Mouse (Mus musculus) hindbrain, embryonic 14.5 days (tissue): ENCODE measurements around the gene Tmem102. TPM values are rescaled to one million over a fixed set of nuclear protein-coding genes. Genes with fewer than 3 reads are reported as not detected.

Source experiments
- ATAC-seq: fragments of 200-750 bp; cut with Nextera tagmentation; 2 replicates; pipeline ENCODE4 v1.8.0; 2017; ENCODE audit warnings: moderate number of reproducible peaks, mild to moderate bottlenecking, moderate TSS enrichment, moderate library complexity; ENCODE audit not compliant: low FRiP score
- DNase-seq: peaks from one replicate; pipeline ENCODE4 v3.0.0-alpha.2; 2015; ENCODE audit warnings: low spot score
- H3K27ac ChIP-seq: fragments of 300-500 bp; sonication (generic); 2 replicates; pipeline ENCODE4 v1.5.1; 2014; ENCODE audit warnings: mild to moderate bottlenecking, moderate library complexity
- H3K27me3 ChIP-seq: fragments of 300-500 bp; sonication (generic); 2 replicates; pipeline ENCODE4 v1.6.1; 2014; ENCODE audit warnings: mild to moderate bottlenecking, low read length, mixed read lengths; ENCODE audit not compliant: control insufficient read depth, insufficient read depth
- H3K36me3 ChIP-seq: fragments of 300-500 bp; sonication (generic); replicated peaks from 2 replicates; pipeline ENCODE4 v1.6.1; 2014; ENCODE audit not compliant: control insufficient read depth, insufficient read depth
- H3K4me1 ChIP-seq: fragments of 300-500 bp; sonication (generic); replicated peaks from 2 replicates; pipeline ENCODE4 v1.6.1; 2014; ENCODE audit warnings: antibody characterized with exemption, low read length, mixed read lengths; ENCODE audit not compliant: control insufficient read depth, insufficient read depth
- H3K4me2 ChIP-seq: fragments of 300-500 bp; sonication (generic); replicated peaks from 2 replicates; pipeline ENCODE4 v1.6.1; 2014; ENCODE audit warnings: mild to moderate bottlenecking, moderate library complexity
- H3K4me3 ChIP-seq: fragments of 300-500 bp; sonication (generic); replicated peaks from 2 replicates; pipeline ENCODE4 v1.5.1; 2014; ENCODE audit warnings: mild to moderate bottlenecking, low read length
- H3K9ac ChIP-seq: fragments of 300-500 bp; sonication (generic); 2 replicates; pipeline ENCODE4 v1.6.1; 2014
- H3K9me3 ChIP-seq: fragments of 300-500 bp; sonication (generic); 2 replicates; pipeline ENCODE4 v1.6.1; 2016; ENCODE audit warnings: low read length; ENCODE audit not compliant: control insufficient read depth
- WGBS: fragments of 180-500 bp; shearing (Covaris S2); extraction: QIAGEN DNeasy Blood & Tissue Kit; methylation state at CpG from one replicate; pipeline ENCODE4 v1.1.7; 2014; 5-methylcytosine and 5-hydroxymethylcytosine counted together
- polyA plus RNA-seq: library from polyadenylated mRNA; unstranded; fragments of >200 nt; fragmentation: Nextera tagmentation; extraction: Ambion mirVana; gene quantifications from 2 replicates; pipeline ENCODE4 v1.2.1, GENCODE M21; 2014

Gene Tmem102
- polyA plus RNA-seq, 1 experiment from 2014 or later, result 1.9 TPM

GRCm38 (mm10) chr11:69806378-69806777, 954 bp upstream of the Tmem102 start:
- H3K9me3 ChIP-seq, result no peaks in the 10 kb centered on the region
- peaks cover 21% of the 10 kb centered on the region for H3K27me3 ChIP-seq
- no peak overlapping the region for H3K27ac ChIP-seq
- H3K9ac ChIP-seq, result no peak overlapping the region
- H3K4me3 ChIP-seq, result no peak overlapping the region
- peaks cover 24% of the 10 kb centered on the region for H3K4me1 ChIP-seq
- no peak for DNase-seq
- ATAC-seq, result no peak
- H3K4me2 ChIP-seq, result no peak overlapping the region
- WGBS, result 86% methylated on average over 4 of the region's 4 CpGs
- no peaks in the 10 kb centered on the region for H3K36me3 ChIP-seq

GRCm38 (mm10) chr11:69804652-69804940, 828 bp downstream of the Tmem102 start:
- no peak for ATAC-seq
- no peak for DNase-seq
- Histone ChIP-seq H3K27me3 (peaks cover 21% of the 10 kb centered on the region), H3K27ac (no peak overlapping the region), H3K9ac (0 out of 2 replicates have a peak overlapping the region, but pooled peaks have one; percentile 4), H3K9me3 (no peaks in the 10 kb centered on the region), H3K4me1 (peaks cover 29% of the 10 kb centered on the region), H3K36me3 (no peaks in the 10 kb centered on the region), H3K4me3 (no peak overlapping the region), H3K4me2 (peak overlapping the region; percentile 88)
- 7% methylated on average over 12 of the region's 12 CpGs for WGBS

GRCm38 (mm10) chr11:69803786-69804651, 1.4 kb downstream of the Tmem102 start:
- H3K9ac ChIP-seq, result peak overlapping the region; percentile 70

GRCm38 (mm10) chr11:69803328-69803727, 2.1 kb downstream of the Tmem102 start:
- Histone ChIP-seq H3K9ac (peak overlapping the region; percentile 70), H3K4me2 (peak overlapping the region; percentile 88), H3K27ac (0 out of 2 replicates have a peak overlapping the region, but pooled peaks have one; percentile 90), H3K36me3 (no peaks in the 10 kb centered on the region), H3K4me1 (peaks cover 37% of the 10 kb centered on the region), H3K27me3 (peaks cover 21% of the 10 kb centered on the region), H3K9me3 (no peaks in the 10 kb centered on the region), H3K4me3 (peak overlapping the region; percentile 49)
- no peak for DNase-seq
- no peak for ATAC-seq
- 1% methylated on average over 12 of the region's 12 CpGs for WGBS

More at GRCm38 (mm10) chr11:69803786-69804651, 1.4 kb downstream of the Tmem102 start:
- peaks cover 21% of the 10 kb centered on the region for H3K27me3 ChIP-seq
- H3K36me3 ChIP-seq, result no peaks in the 10 kb centered on the region
- WGBS, result 1% methylated on average over 60 of the region's 60 CpGs
- ATAC-seq (peak; percentile 18; the same call in 1 of the 2 replicates), DNase-seq (peak; percentile 75)
- H3K4me1 ChIP-seq, result peaks cover 35% of the 10 kb centered on the region
- no peaks in the 10 kb centered on the region for H3K9me3 ChIP-seq
- peak overlapping the region; percentile 88 for H3K4me2 ChIP-seq
- peak overlapping the region; percentile 49 for H3K4me3 ChIP-seq
- 0 out of 2 replicates have a peak overlapping the region, but pooled peaks have one; percentile 90 for H3K27ac ChIP-seq

- H3K4me3 ChIP-seq, result peak overlapping the region; percentile 49
- no peaks in the 10 kb centered on the region for H3K36me3 ChIP-seq
- H3K4me1 ChIP-seq, result peaks cover 37% of the 10 kb centered on the region
- peak overlapping the region; percentile 70 for H3K9ac ChIP-seq
- peak overlapping the region; percentile 90 for H3K27ac ChIP-seq
- peak; percentile 25; the same call in 1 of the 2 replicates for ATAC-seq
- H3K9me3 ChIP-seq, result no peaks in the 10 kb centered on the region
- WGBS, result under 1% methylated on average over 33 of the region's 33 CpGs
- peak overlapping the region; percentile 88 for H3K4me2 ChIP-seq
- peak; percentile 75 for DNase-seq
- H3K27me3 ChIP-seq, result peaks cover 21% of the 10 kb centered on the region
These were observed 2.7 kb downstream of the Tmem102 start for GRCm38 (mm10) chr11:69802648-69803105.

- 1% methylated on average over 33 of the region's 33 CpGs for WGBS
- Histone ChIP-seq H3K4me2 (peak within 1 kb of the TSS; percentile 88), H3K27me3 (peaks cover 26% of the 10 kb centered on the region), H3K27ac (peak within 1 kb of the TSS; percentile 90), H3K9ac (peak within 1 kb of the TSS; percentile 70), H3K4me3 (peak within 1 kb of the TSS; percentile 49), H3K9me3 (no peaks in the 10 kb centered on the region), H3K4me1 (peaks cover 37% of the 10 kb centered on the region), H3K36me3 (no peaks in the 10 kb centered on the region)
- ATAC-seq (no peak), DNase-seq (no peak)
These were observed 3.9 kb downstream of the Tmem102 start, which contains the start of gene Fgf11 for GRCm38 (mm10) chr11:69801379-69801977. Gene Fgf11, minus strand, starts transcription at chr11:69801857.

GRCm38 (mm10) chr11:69800392-69801197, 4.8 kb downstream of the Tmem102 start:
- H3K9me3 ChIP-seq, result no peaks in the 10 kb centered on the region
- 0% methylated on average over 35 of the region's 36 CpGs for WGBS
- DNase-seq, result peak; percentile 74
- H3K9ac ChIP-seq, result peak overlapping the region; percentile 70
- peaks cover 37% of the 10 kb centered on the region for H3K4me1 ChIP-seq
- H3K27me3 ChIP-seq, result peaks cover 21% of the 10 kb centered on the region
- peak overlapping the region; percentile 88 for H3K4me2 ChIP-seq
- H3K27ac ChIP-seq, result peak overlapping the region; percentile 90
- H3K4me3 ChIP-seq, result peak overlapping the region; percentile 49
- ATAC-seq, result peak; percentile 69
- no peaks in the 10 kb centered on the region for H3K36me3 ChIP-seq

- 0% methylated on average over 11 of the region's 11 CpGs for WGBS
- ATAC-seq (peak; percentile 32), DNase-seq (no peak)
These were observed 5.4 kb downstream of the Tmem102 start for GRCm38 (mm10) chr11:69800138-69800391.

More at GRCm38 (mm10) chr11:69800138-69800391, 5.4 kb downstream of the Tmem102 start:
- H3K27ac ChIP-seq, result peak overlapping the region; percentile 90
- H3K27me3 ChIP-seq, result peaks cover 17% of the 10 kb centered on the region
- H3K4me2 ChIP-seq, result peak overlapping the region; percentile 88
- peaks cover 37% of the 10 kb centered on the region for H3K4me1 ChIP-seq
- peak overlapping the region; percentile 49 for H3K4me3 ChIP-seq
- peak overlapping the region; percentile 70 for H3K9ac ChIP-seq
- no peaks in the 10 kb centered on the region for H3K36me3 ChIP-seq
- no peaks in the 10 kb centered on the region for H3K9me3 ChIP-seq
